Mouse (Mus musculus) heart, embryonic 11.5 days (tissue): Measurements from ENCODE around the gene Mettl24. TPM values are rescaled to one million over a fixed set of nuclear protein-coding genes. Genes with fewer than 3 reads are reported as not detected.

Experiments
- ATAC-seq: fragments of 200-750 bp; cut with Nextera tagmentation; replicated peaks from 2 replicates; pipeline ENCODE4 v1.8.0; 2017; ENCODE audit warnings: moderate library complexity; ENCODE audit not compliant: insufficient number of reproducible peaks, low FRiP score, low TSS enrichment
- H3K27ac ChIP-seq: fragments of 300-500 bp; sonication (generic); 2 replicates; pipeline ENCODE4 v1.5.1; 2014; ENCODE audit warnings: mild to moderate bottlenecking, low read depth, low read length
- H3K27me3 ChIP-seq: fragments of 300-500 bp; sonication (generic); 2 replicates; pipeline ENCODE4 v1.6.1; 2014; ENCODE audit warnings: mild to moderate bottlenecking, low read length, mixed read lengths; ENCODE audit not compliant: control insufficient read depth, insufficient read depth
- H3K36me3 ChIP-seq: fragments of 300-500 bp; sonication (generic); 2 replicates; pipeline ENCODE4 v1.6.1; 2014; ENCODE audit warnings: mild to moderate bottlenecking, low read length, moderate library complexity, mixed read lengths; ENCODE audit not compliant: control insufficient read depth, insufficient read depth
- H3K4me1 ChIP-seq: fragments of 300-500 bp; sonication (generic); 2 replicates; pipeline ENCODE4 v1.6.1; 2014; ENCODE audit warnings: low read length; ENCODE audit not compliant: control insufficient read depth, insufficient read depth
- H3K4me2 ChIP-seq: fragments of 300-500 bp; sonication (generic); 2 replicates; pipeline ENCODE4 v1.6.1; 2014; ENCODE audit warnings: mild to moderate bottlenecking, moderate library complexity
- H3K4me3 ChIP-seq: fragments of 300-500 bp; sonication (generic); 2 replicates; pipeline ENCODE4 v1.5.1; 2014; ENCODE audit warnings: low read depth, low read length
- H3K9ac ChIP-seq: fragments of 300-500 bp; sonication (generic); 2 replicates; pipeline ENCODE4 v1.6.1; 2014; ENCODE audit warnings: mild to moderate bottlenecking, low read depth, low read length, moderate library complexity
- H3K9me3 ChIP-seq: fragments of 300-500 bp; sonication (generic); replicated peaks from 2 replicates; pipeline ENCODE4 v1.6.1; 2016; ENCODE audit warnings: low read length; ENCODE audit not compliant: control insufficient read depth
- WGBS: fragments of 180-500 bp; shearing (Covaris S2); extraction: QIAGEN DNeasy Blood & Tissue Kit; methylation state at CpG from one replicate; pipeline ENCODE4 v1.1.7; 2014; ENCODE audit not compliant: insufficient replicate concordance; 5-methylcytosine and 5-hydroxymethylcytosine counted together
- polyA plus RNA-seq: library from polyadenylated mRNA; unstranded; fragments of >200 nt; fragmentation: Nextera tagmentation; extraction: Ambion mirVana; gene quantifications from 2 replicates; pipeline ENCODE4 v1.2.1, GENCODE M21; 2014

Mettl24 gene
- polyA plus RNA-seq, 1 experiment from 2014 or later: 2.0 TPM

GRCm38 (mm10) chr10:40674151-40674550 is 8.9 kb upstream of the Mettl24 start:
- no peak for ATAC-seq
- Histone ChIP-seq H3K27me3 (no peaks in the 10 kb centered on the region), H3K4me1 (peaks cover 4% of the 10 kb centered on the region; the same call in 1 of the 2 replicates), H3K9me3 (no peaks in the 10 kb centered on the region), H3K27ac (no peak overlapping the region), H3K36me3 (no peaks in the 10 kb centered on the region), H3K4me3 (peak overlapping the region; percentile 37), H3K4me2 (peak overlapping the region; percentile 60), H3K9ac (peak overlapping the region; percentile 29)
- WGBS: 9% methylated on average over 13 of the region's 13 CpGs

GRCm38 (mm10) chr10:40675921-40676320 is 7.2 kb upstream of the Mettl24 start:
- no peaks in the 10 kb centered on the region for H3K36me3 ChIP-seq
- H3K4me3 ChIP-seq: no peak overlapping the region
- no peaks in the 10 kb centered on the region for H3K27me3 ChIP-seq
- no peaks in the 10 kb centered on the region for H3K9me3 ChIP-seq
- no peak overlapping the region for H3K4me2 ChIP-seq
- peaks cover 4% of the 10 kb centered on the region; the same call in 1 of the 2 replicates for H3K4me1 ChIP-seq
- H3K9ac ChIP-seq: no peak overlapping the region
- no peak overlapping the region for H3K27ac ChIP-seq
- 77% methylated on average over 7 of the region's 7 CpGs for WGBS
- no peak for ATAC-seq

- Histone ChIP-seq H3K4me1 (peaks cover 4% of the 10 kb centered on the region; the same call in 1 of the 2 replicates), H3K4me3 (no peak overlapping the region), H3K9me3 (no peaks in the 10 kb centered on the region), H3K4me2 (no peak overlapping the region), H3K27me3 (no peaks in the 10 kb centered on the region), H3K36me3 (no peaks in the 10 kb centered on the region), H3K27ac (no peak overlapping the region), H3K9ac (no peak overlapping the region)
- no peak for ATAC-seq
- WGBS: 70% methylated on average over 3 of the region's 3 CpGs
Measured at GRCm38 (mm10) chr10:40678477-40678876, 4.6 kb upstream of the Mettl24 start.

GRCm38 (mm10) chr10:40682470-40682869 is 612 bp upstream of the Mettl24 start:
- H3K9ac ChIP-seq: no peak overlapping the region; the same call in 1 of the 2 replicates
- ATAC-seq: no peak
- no peaks in the 10 kb centered on the region for H3K9me3 ChIP-seq
- H3K4me1 ChIP-seq: peaks cover 3% of the 10 kb centered on the region; the same call in 1 of the 2 replicates
- H3K27ac ChIP-seq: no peak overlapping the region
- WGBS: 39% methylated on average over 8 of the region's 8 CpGs
- H3K27me3 ChIP-seq: no peaks in the 10 kb centered on the region
- H3K4me3 ChIP-seq: peak overlapping the region; percentile 62; the same call in 1 of the 2 replicates
- H3K36me3 ChIP-seq: no peaks in the 10 kb centered on the region
- peak overlapping the region; percentile 94 for H3K4me2 ChIP-seq

GRCm38 (mm10) chr10:40683868-40684253 is 779 bp downstream of the Mettl24 start:
- Histone ChIP-seq H3K9ac (no peak overlapping the region), H3K9me3 (no peaks in the 10 kb centered on the region), H3K27ac (no peak overlapping the region), H3K4me3 (peak overlapping the region; percentile 62; the same call in 1 of the 2 replicates), H3K27me3 (no peaks in the 10 kb centered on the region), H3K36me3 (no peaks in the 10 kb centered on the region), H3K4me2 (peak overlapping the region; percentile 94), H3K4me1 (peaks cover 3% of the 10 kb centered on the region; the same call in 1 of the 2 replicates)
- ATAC-seq: no peak
- 58% methylated on average over 9 of the region's 9 CpGs for WGBS

- no peak for ATAC-seq
- H3K9me3 ChIP-seq: no peaks in the 10 kb centered on the region
- H3K9ac ChIP-seq: no peak overlapping the region
- no peaks in the 10 kb centered on the region for H3K36me3 ChIP-seq
- H3K27me3 ChIP-seq: no peaks in the 10 kb centered on the region
- H3K4me1 ChIP-seq: peaks cover 3% of the 10 kb centered on the region; the same call in 1 of the 2 replicates
- H3K27ac ChIP-seq: no peak overlapping the region
- WGBS: 84% methylated on average over 7 of the region's 7 CpGs
- H3K4me3 ChIP-seq: no peak overlapping the region
- H3K4me2 ChIP-seq: no peak overlapping the region
Measured at GRCm38 (mm10) chr10:40684326-40684725, 1.2 kb downstream of the Mettl24 start.

GRCm38 (mm10) chr10:40685641-40686040 is 2.6 kb downstream of the Mettl24 start:
- WGBS: 55% methylated on average over 8 of the region's 8 CpGs

GRCm38 (mm10) chr10:40686976-40687375 is 3.9 kb downstream of the Mettl24 start:
- H3K9me3 ChIP-seq: no peaks in the 10 kb centered on the region
- H3K4me2 ChIP-seq: no peak overlapping the region
- H3K9ac ChIP-seq: no peak overlapping the region
- H3K27me3 ChIP-seq: no peaks in the 10 kb centered on the region
- 71% methylated on average over 4 of the region's 4 CpGs for WGBS
- H3K36me3 ChIP-seq: no peaks in the 10 kb centered on the region
- ATAC-seq: no peak
- peaks cover 3% of the 10 kb centered on the region; the same call in 1 of the 2 replicates for H3K4me1 ChIP-seq
- no peak overlapping the region for H3K27ac ChIP-seq
- no peak overlapping the region for H3K4me3 ChIP-seq

More at GRCm38 (mm10) chr10:40685641-40686040, 2.6 kb downstream of the Mettl24 start:
- H3K36me3 ChIP-seq: no peaks in the 10 kb centered on the region
- H3K27ac ChIP-seq: no peak overlapping the region
- ATAC-seq: no peak
- H3K9ac ChIP-seq: no peak overlapping the region
- H3K9me3 ChIP-seq: no peaks in the 10 kb centered on the region
- H3K27me3 ChIP-seq: no peaks in the 10 kb centered on the region
- H3K4me1 ChIP-seq: peaks cover 3% of the 10 kb centered on the region; the same call in 1 of the 2 replicates
- H3K4me3 ChIP-seq: no peak overlapping the region
- no peak overlapping the region for H3K4me2 ChIP-seq

- Histone ChIP-seq H3K9me3 (no peaks in the 10 kb centered on the region), H3K4me1 (peaks cover 3% of the 10 kb centered on the region; the same call in 1 of the 2 replicates), H3K9ac (no peak overlapping the region), H3K4me2 (no peak overlapping the region), H3K4me3 (no peak overlapping the region), H3K27ac (no peak overlapping the region), H3K27me3 (no peaks in the 10 kb centered on the region), H3K36me3 (no peaks in the 10 kb centered on the region)
- no peak for ATAC-seq
- 69% methylated on average over 2 of the region's 2 CpGs for WGBS
Measured at GRCm38 (mm10) chr10:40687407-40687806, 4.3 kb downstream of the Mettl24 start.
